Mouse (Mus musculus): ENCODE data around the gene Gpc3.

DNA sequence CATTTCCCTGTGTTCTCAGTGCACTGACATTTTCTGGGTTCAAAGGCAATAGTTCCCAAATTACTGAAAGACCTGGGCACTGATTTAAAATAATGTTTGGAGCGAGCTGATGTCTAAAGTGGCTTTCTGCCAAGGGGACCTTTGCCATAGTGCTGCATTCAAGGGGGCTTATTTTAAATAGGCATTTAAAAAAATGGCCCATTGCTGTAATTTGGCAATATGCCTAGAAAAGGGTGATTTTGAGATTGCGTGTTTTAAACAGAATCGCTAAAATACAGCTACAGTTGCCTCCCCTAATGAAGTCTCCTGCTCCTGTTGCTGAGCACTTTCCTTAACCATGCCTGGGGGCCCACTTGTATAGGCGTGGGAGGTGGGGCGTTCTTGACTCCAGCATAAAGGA lies 174.3 kb downstream of the Gpc3 start:
- TF ChIP-seq E2F4 (IDR thresholded peaks at IDR 0.05; ENCODE audit: insufficient replicate concordance, low read depth, low read length): no peak
- TF ChIP-seq ZC3H11A (IDR thresholded peaks at IDR 0.05; ENCODE audit: low read depth, low read length): no peak
- no peak for TF ChIP-seq IRF4 (IDR thresholded peaks at IDR 0.05; ENCODE audit: low read depth, low read length)
- no peak for TF ChIP-seq KAT2A (IDR thresholded peaks at IDR 0.05; ENCODE audit: insufficient replicate concordance, low read length)
- TF ChIP-seq TBP (conservative IDR thresholded peaks at IDR 0.05; ENCODE audit: low read depth, low read length): no peak
- no peak for TF ChIP-seq POLR2AphosphoS2 (IDR thresholded peaks at IDR 0.05; ENCODE audit: low read depth, low read length)
- TF ChIP-seq EP300 (IDR thresholded peaks at IDR 0.05; ENCODE audit: low read length): no peak
- no peak for TF ChIP-seq CTCF (conservative IDR thresholded peaks at IDR 0.05 in 1 of 2, IDR thresholded peaks at IDR 0.05 in 1 of 2; ENCODE audit: low read depth in 2 of 2, low read length in 2 of 2)

All from CH12.LX (cell line).